Mouse (Mus musculus) liver, embryonic 12.5 days (tissue): ENCODE measurements around the gene Fam19a3. TPM values are rescaled to one million over a fixed set of nuclear protein-coding genes. Genes with fewer than 3 reads are reported as not detected.
"Not testable (repeated sequence)": the region's sequence is repeated elsewhere in the genome, so short reads cannot be mapped to it uniquely, and the experiment has no call there.

Experiments
- ATAC-seq: fragments of 200-750 bp; cut with Nextera tagmentation; 2 replicates; pipeline ENCODE4 v1.8.0; 2017; ENCODE audit warnings: moderate number of reproducible peaks, mild to moderate bottlenecking, moderate library complexity
- H3K27ac ChIP-seq: fragments of 300-500 bp; sonication (generic); 2 replicates; pipeline ENCODE4 v1.5.1; 2016; ENCODE audit warnings: mild to moderate bottlenecking
- H3K27me3 ChIP-seq: fragments of 300-500 bp; sonication (generic); replicated peaks from 2 replicates; pipeline ENCODE4 v1.6.1; 2016; ENCODE audit warnings: mild to moderate bottlenecking, moderate library complexity
- H3K36me3 ChIP-seq: fragments of 300-500 bp; sonication (generic); 2 replicates; pipeline ENCODE4 v1.6.1; 2016; ENCODE audit warnings: mild to moderate bottlenecking, moderate library complexity
- H3K4me1 ChIP-seq: fragments of 300-500 bp; sonication (generic); 2 replicates; pipeline ENCODE4 v1.6.1; 2016
- H3K4me2 ChIP-seq: fragments of 300-500 bp; sonication (generic); 2 replicates; pipeline ENCODE4 v1.6.1; 2016; ENCODE audit warnings: mild to moderate bottlenecking, moderate library complexity
- H3K4me3 ChIP-seq: fragments of 300-500 bp; sonication (generic); 2 replicates; pipeline ENCODE4 v1.5.1; 2016; ENCODE audit warnings: mild to moderate bottlenecking, moderate library complexity
- H3K9ac ChIP-seq: fragments of 300-500 bp; sonication (generic); 2 replicates; pipeline ENCODE4 v1.6.1; 2016; ENCODE audit warnings: mild to moderate bottlenecking, moderate library complexity
- H3K9me3 ChIP-seq: fragments of 300-500 bp; sonication (generic); replicated peaks from 2 replicates; pipeline ENCODE4 v1.6.1; 2016; ENCODE audit warnings: mild to moderate bottlenecking, moderate library complexity
- WGBS: fragments of 180-500 bp; shearing (Covaris S2); methylation state at CpG from one replicate; pipeline ENCODE4 v1.1.7; 2016; ENCODE audit not compliant: insufficient replicate concordance; 5-methylcytosine and 5-hydroxymethylcytosine counted together
- polyA plus RNA-seq: library from polyadenylated mRNA; unstranded; fragments of >200 nt; fragmentation: Nextera tagmentation; extraction: Ambion mirVana; gene quantifications from 2 replicates; pipeline ENCODE4 v1.2.1, GENCODE M21; 2016

Fam19a3 gene
- polyA plus RNA-seq, 1 experiment from 2014 or later = not detected

- Histone ChIP-seq H3K4me2 (no peak overlapping the region), H3K4me1 (peaks cover 15% of the 10 kb centered on the region; the same call in 1 of the 2 replicates), H3K27me3 (peaks cover 61% of the 10 kb centered on the region), H3K4me3 (no peak overlapping the region), H3K9ac (no peak overlapping the region), H3K9me3 (no peaks in the 10 kb centered on the region), H3K27ac (no peak overlapping the region), H3K36me3 (no peaks in the 10 kb centered on the region)
- 77% methylated on average over 7 of the region's 7 CpGs for WGBS
- no peak for ATAC-seq
Measured at GRCm38 (mm10) chr3:104773301-104773700, 8.3 kb downstream of the Fam19a3 start.

- H3K4me3 ChIP-seq = no peak overlapping the region
- H3K4me1 ChIP-seq = peaks cover 11% of the 10 kb centered on the region; the same call in 1 of the 2 replicates
- H3K9ac ChIP-seq = no peak overlapping the region
- peaks cover 42% of the 10 kb centered on the region for H3K27me3 ChIP-seq
- H3K4me2 ChIP-seq = no peak overlapping the region
- no peak for ATAC-seq
- no peaks in the 10 kb centered on the region for H3K9me3 ChIP-seq
- H3K27ac ChIP-seq = no peak overlapping the region
- H3K36me3 ChIP-seq = no peaks in the 10 kb centered on the region
- WGBS = 34% methylated on average over 6 of the region's 6 CpGs
Measured at GRCm38 (mm10) chr3:104771460-104771859, 10.2 kb downstream of the Fam19a3 start.

- Histone ChIP-seq H3K4me1 (peaks cover 11% of the 10 kb centered on the region; the same call in 1 of the 2 replicates), H3K4me2 (no peak overlapping the region), H3K36me3 (no peaks in the 10 kb centered on the region), H3K4me3 (no peak overlapping the region), H3K9ac (no peak overlapping the region), H3K27me3 (peaks cover 37% of the 10 kb centered on the region), H3K27ac (no peak overlapping the region), H3K9me3 (no peaks in the 10 kb centered on the region)
- ATAC-seq = no peak
- 69% methylated on average over 3 of the region's 3 CpGs for WGBS
Measured at GRCm38 (mm10) chr3:104770918-104771317, 10.7 kb downstream of the Fam19a3 start.

GRCm38 (mm10) chr3:104770035-104770434, 11.6 kb downstream of the Fam19a3 start:
- 50% methylated on average over 10 of the region's 10 CpGs for WGBS
- H3K4me3 ChIP-seq = no peak overlapping the region
- no peak overlapping the region for H3K27ac ChIP-seq
- no peak overlapping the region for H3K9ac ChIP-seq
- H3K9me3 ChIP-seq = no peaks in the 10 kb centered on the region
- peaks cover 11% of the 10 kb centered on the region; the same call in 1 of the 2 replicates for H3K4me1 ChIP-seq
- no peak for ATAC-seq
- peaks cover 31% of the 10 kb centered on the region for H3K27me3 ChIP-seq
- H3K4me2 ChIP-seq = no peak overlapping the region
- H3K36me3 ChIP-seq = no peaks in the 10 kb centered on the region

GRCm38 (mm10) chr3:104769135-104769534, 12.5 kb downstream of the Fam19a3 start:
- Histone ChIP-seq H3K9me3 (no peaks in the 10 kb centered on the region), H3K27me3 (peaks cover 23% of the 10 kb centered on the region), H3K9ac (no peak overlapping the region), H3K4me1 (peaks cover 11% of the 10 kb centered on the region; the same call in 1 of the 2 replicates), H3K4me3 (no peak overlapping the region), H3K36me3 (no peaks in the 10 kb centered on the region), H3K4me2 (no peak overlapping the region), H3K27ac (no peak overlapping the region)
- peak; percentile 54; the same call in 1 of the 2 replicates for ATAC-seq
- WGBS = 34% methylated on average over 3 of the region's 3 CpGs

- no peak overlapping the region for H3K9ac ChIP-seq
- WGBS = 55% methylated on average over 4 of the region's 4 CpGs
- ATAC-seq = no peak
Measured at GRCm38 (mm10) chr3:104767716-104768115, 13.9 kb downstream of the Fam19a3 start.

GRCm38 (mm10) chr3:104767141-104767540, 14.5 kb downstream of the Fam19a3 start:
- no peaks in the 10 kb centered on the region for H3K36me3 ChIP-seq
- H3K27me3 ChIP-seq = peaks cover 9% of the 10 kb centered on the region
- H3K4me1 ChIP-seq = peaks cover 24% of the 10 kb centered on the region
- no peak overlapping the region for H3K4me3 ChIP-seq
- H3K9me3 ChIP-seq = no peaks in the 10 kb centered on the region
- H3K4me2 ChIP-seq = no peak overlapping the region
- WGBS = 42% methylated on average over 2 of the region's 2 CpGs
- H3K9ac ChIP-seq = no peak overlapping the region
- no peak for ATAC-seq
- H3K27ac ChIP-seq = no peak overlapping the region

More at GRCm38 (mm10) chr3:104767716-104768115, 13.9 kb downstream of the Fam19a3 start:
- no peaks in the 10 kb centered on the region for H3K9me3 ChIP-seq
- no peak overlapping the region for H3K4me2 ChIP-seq
- peaks cover 14% of the 10 kb centered on the region for H3K27me3 ChIP-seq
- H3K4me1 ChIP-seq = peaks cover 21% of the 10 kb centered on the region
- H3K27ac ChIP-seq = no peak overlapping the region
- H3K4me3 ChIP-seq = no peak overlapping the region
- no peaks in the 10 kb centered on the region for H3K36me3 ChIP-seq

- Histone ChIP-seq H3K4me2 (no peak overlapping the region), H3K4me1 (peaks cover 35% of the 10 kb centered on the region), H3K27me3 (peaks cover 20% of the 10 kb centered on the region), H3K36me3 (no peaks in the 10 kb centered on the region), H3K4me3 (no peak overlapping the region), H3K27ac (no peak overlapping the region), H3K9me3 (no peaks in the 10 kb centered on the region), H3K9ac (no peak overlapping the region)
- no peak for ATAC-seq
- 11% methylated on average over 4 of the region's 4 CpGs for WGBS
Measured at GRCm38 (mm10) chr3:104765021-104765420, 16.6 kb downstream of the Fam19a3 start.

- peak; percentile 72 for ATAC-seq
Measured at GRCm38 (mm10) chr3:104762103-104762863, 19.4 kb downstream of the Fam19a3 start.

GRCm38 (mm10) chr3:104758869-104759268, 22.8 kb downstream of the Fam19a3 start:
- 12% methylated on average over 5 of the region's 5 CpGs for WGBS
- peak overlapping the region; percentile 54; the same call in 1 of the 2 replicates for H3K9ac ChIP-seq
- H3K9me3 ChIP-seq = no peaks in the 10 kb centered on the region
- H3K27ac ChIP-seq = no peak overlapping the region
- H3K27me3 ChIP-seq = peaks cover 50% of the 10 kb centered on the region
- H3K4me2 ChIP-seq = peak overlapping the region; percentile 79
- no peaks in the 10 kb centered on the region for H3K36me3 ChIP-seq
- ATAC-seq = no peak
- H3K4me3 ChIP-seq = peak overlapping the region; percentile 48
- H3K4me1 ChIP-seq = peaks cover 33% of the 10 kb centered on the region

More at GRCm38 (mm10) chr3:104762103-104762863, 19.4 kb downstream of the Fam19a3 start:
- H3K4me2 ChIP-seq = peak overlapping the region; percentile 58
- peak overlapping the region; percentile 66 for H3K27ac ChIP-seq
- not testable (repeated sequence) for H3K36me3 ChIP-seq, H3K9me3 ChIP-seq
- peaks cover 44% of the 10 kb centered on the region for H3K27me3 ChIP-seq
- H3K9ac ChIP-seq = 0 out of 2 replicates have a peak overlapping the region, but pooled peaks have one; percentile 8
- H3K4me1 ChIP-seq = peaks cover 33% of the 10 kb centered on the region
- H3K4me3 ChIP-seq = peak overlapping the region; percentile 27; the same call in 1 of the 2 replicates
- WGBS = 19% methylated on average over 20 of the region's 20 CpGs

- peak; percentile 58 for ATAC-seq
- peak overlapping the region; percentile 48 for H3K4me3 ChIP-seq
- H3K27me3 ChIP-seq = peaks cover 54% of the 10 kb centered on the region
- H3K4me1 ChIP-seq = peaks cover 31% of the 10 kb centered on the region
- WGBS = 2% methylated on average over 27 of the region's 27 CpGs
- no peaks in the 10 kb centered on the region for H3K9me3 ChIP-seq
- peak overlapping the region; percentile 54 for H3K9ac ChIP-seq
- H3K27ac ChIP-seq = no peak overlapping the region
- peak overlapping the region; percentile 79 for H3K4me2 ChIP-seq
- no peaks in the 10 kb centered on the region for H3K36me3 ChIP-seq
Measured at GRCm38 (mm10) chr3:104758406-104758805, 23.2 kb downstream of the Fam19a3 start.

GRCm38 (mm10) chr3:104752845-104753244, 28.8 kb downstream of the Fam19a3 start:
- H3K9me3 ChIP-seq, ATAC-seq, H3K9ac ChIP-seq, H3K4me1 ChIP-seq, H3K27ac ChIP-seq, H3K36me3 ChIP-seq: not testable (repeated sequence)
- Histone ChIP-seq H3K27me3 (peaks cover 23% of the 10 kb centered on the region; the same call in 1 of the 2 replicates), H3K4me2 (peak overlapping the region; percentile 53), H3K4me3 (peak overlapping the region; percentile 23)
- 14% methylated on average over 23 of the region's 25 CpGs for WGBS
